Mouse (Mus musculus) adrenal gland, adult 18-20 months (tissue): ENCODE results near the gene Rpl12. TPM values are rescaled to one million over a fixed set of nuclear protein-coding genes. Genes with fewer than 3 reads are reported as not detected.
"Not testable (repeated sequence)": the region's sequence is repeated elsewhere in the genome, so short reads cannot be mapped to it uniquely, and the experiment has no call there.

ENCODE experiments used
- DNase-seq, 2 experiments: peaks; one replicate each; pipeline ENCODE4 v3.0.0; 2021 to 2022; ENCODE audit warnings: low spot score in 2 of 2
- total RNA-seq, 2 experiments: library from RNA; stranded (reverse); gene quantifications; 1 replicate in 1 of 2; 2 replicates in 1 of 2; pipeline ENCODE4 v1.2.3; 2021

Rpl12 gene
- total RNA-seq, 2 experiments from 2014 or later, result 162 to 167 TPM

- no peak for DNase-seq
Observed at GRCm38 (mm10) chr2:32979675-32980074, 18.3 kb downstream of the Rpl12 start.

- peak in 1 of 2 experiments; percentile 40 for DNase-seq
Observed at GRCm38 (mm10) chr2:32981281-32981680, 19.9 kb downstream of the Rpl12 start.

GRCm38 (mm10) chr2:32981725-32982271, 20.4 kb downstream of the Rpl12 start, which contains the start of gene Slc2a8:
TSS of gene Slc2a8 (minus strand) at chr2:32982083.
- DNase-seq, result peak; percentile 81 to 85

GRCm38 (mm10) chr2:32982700-32983099, 21.3 kb downstream of the Rpl12 start:
- DNase-seq, result no peak

GRCm38 (mm10) chr2:32983617-32984016, 22.3 kb downstream of the Rpl12 start:
- DNase-seq, result no peak

- no peak for DNase-seq
Observed at GRCm38 (mm10) chr2:32985844-32986243, 24.5 kb downstream of the Rpl12 start.

GRCm38 (mm10) chr2:32989376-32989775, 28.0 kb downstream of the Rpl12 start:
- DNase-seq, result no peak

- DNase-seq, result no peak
Observed at GRCm38 (mm10) chr2:32990167-32990832, 28.9 kb downstream of the Rpl12 start.

GRCm38 (mm10) chr2:32992130-32992529, 30.8 kb downstream of the Rpl12 start:
- no peak for DNase-seq

GRCm38 (mm10) chr2:32997081-32997480, 35.7 kb downstream of the Rpl12 start:
- DNase-seq, result no peak

GRCm38 (mm10) chr2:32997792-32998191, 36.4 kb downstream of the Rpl12 start:
- DNase-seq, result no peak

- no peak for DNase-seq
Observed at GRCm38 (mm10) chr2:32999752-33000151, 38.4 kb downstream of the Rpl12 start.

GRCm38 (mm10) chr2:33002144-33002543, 40.8 kb downstream of the Rpl12 start:
- no peak for DNase-seq

- DNase-seq, result no peak
Observed at GRCm38 (mm10) chr2:33005041-33005440, 43.7 kb downstream of the Rpl12 start.

- not testable (repeated sequence) for DNase-seq
Observed at GRCm38 (mm10) chr2:33009055-33009454, 47.7 kb downstream of the Rpl12 start.

GRCm38 (mm10) chr2:33014877-33015276, 53.5 kb downstream of the Rpl12 start:
- DNase-seq, result no peak

Other genes with a start within 250 kb of the Rpl12 start
- 10 to 100 TPM; 73.2 to 87.4 TPM for gene Cdk9, start 248.5 kb upstream of the Rpl12 start, total RNA-seq
- gene Sh2d3c, start 240.5 kb upstream of the Rpl12 start, total RNA-seq, result 10 to 100 TPM; 11.6 to 14.9 TPM
- gene 6330409D20Rik, start 220.5 kb upstream of the Rpl12 start, total RNA-seq, result not detected
- 10 to 100 TPM; 18.2 to 22.3 TPM for gene Tor2a, start 204.3 kb upstream of the Rpl12 start, total RNA-seq
- gene Ttc16, start 185.9 kb upstream of the Rpl12 start, total RNA-seq, result under 1 TPM; 0.13 to 0.26 TPM
- gene Ptrh1, start 185.8 kb upstream of the Rpl12 start, total RNA-seq, result 1 to 10 TPM; 5.4 to 9.9 TPM
- gene Cfap157, start 177.1 kb upstream of the Rpl12 start, total RNA-seq, result under 1 TPM in 1 of 2 experiments, not detected in 1; 0.16 TPM
- gene Stxbp1, start 114.3 kb upstream of the Rpl12 start, total RNA-seq, result 10 to 100 TPM; 22.1 to 36.6 TPM
- gene Fam129b, start 85.4 kb upstream of the Rpl12 start, total RNA-seq, result 10 to 100 TPM; 19.1 to 32.7 TPM
- 10 to 100 TPM; 16.6 to 23.4 TPM for gene Lrsam1, start 55 bp downstream of the Rpl12 start, total RNA-seq
- 10 to 100 TPM; 15.7 to 17.2 TPM for gene Slc2a8, start 20.5 kb downstream of the Rpl12 start, total RNA-seq
- 10 to 100 TPM; 11.4 to 16.1 TPM for gene Garnl3, start 170.1 kb downstream of the Rpl12 start, total RNA-seq